Comparison of ENCODE assay signal across 23 mouse cellular contexts in the genomic region with DNA sequence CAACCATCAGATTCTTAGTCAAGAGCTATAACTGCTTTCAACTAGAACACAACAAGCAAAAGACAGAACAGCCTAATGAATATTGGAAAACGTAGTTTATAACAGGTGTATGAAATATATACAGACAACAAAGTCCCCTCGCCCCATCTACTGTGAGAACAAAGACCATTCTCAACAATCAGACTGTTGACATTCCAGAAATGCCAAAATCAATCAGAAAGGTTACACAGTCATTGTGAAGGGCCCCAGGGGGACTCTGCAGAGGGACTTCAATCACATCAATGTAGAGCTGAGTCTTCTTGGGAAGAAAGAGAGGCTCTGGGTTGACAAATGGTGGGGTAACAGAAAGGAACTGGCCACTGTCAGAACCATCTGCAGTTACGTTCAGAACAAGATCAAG. TPM values are rescaled to one million over a fixed set of nuclear protein-coding genes. Genes with fewer than 3 reads are reported as not detected.
DNase-seq lines count a peak whose midpoint lies in the region; ATAC-seq lines count a peak whose summit lies in the region.
"Had no signal": no experiment of that assay in that cellular context is flagged by ENCODE, and none has a peak within 500 bp of the region (broad histone marks: within the 10 kb centered on the region; RNA-seq: fewer than 3 reads in every experiment).

No protein-coding gene starts in this region.

- H3K9me3 ChIP-seq in midbrain, embryonic 11.5 days (ENCODE audit: control insufficient read depth, low read length): no peaks in the 10 kb centered on the region
- no peaks in the 10 kb centered on the region for H3K9me3 ChIP-seq in midbrain, embryonic 15.5 days
- H3K9me3 ChIP-seq in forebrain, embryonic 15.5 days: no peaks in the 10 kb centered on the region
- H3K9me3 ChIP-seq: embryonic facial prominence, embryonic 13.5 days; forebrain, embryonic 12.5 days; hindbrain, embryonic 12.5 days had no signal

- no peaks in the 10 kb centered on the region for H3K27me3 ChIP-seq in midbrain, embryonic 11.5 days (ENCODE audit: control insufficient read depth, insufficient read depth, low read length)
- no peaks in the 10 kb centered on the region for H3K27me3 ChIP-seq in midbrain, embryonic 15.5 days (replicated peaks)
- H3K27me3 ChIP-seq in forebrain, embryonic 15.5 days: no peaks in the 10 kb centered on the region
- H3K27me3 ChIP-seq: embryonic facial prominence, embryonic 13.5 days; forebrain, embryonic 12.5 days; hindbrain, embryonic 12.5 days had no signal

- H3K9ac ChIP-seq in midbrain, embryonic 11.5 days (ENCODE audit: low read length): no peak overlapping the region
- H3K9ac ChIP-seq in midbrain, embryonic 15.5 days: no peak overlapping the region
- H3K9ac ChIP-seq in forebrain, embryonic 15.5 days (replicated peaks): no peak overlapping the region
- H3K9ac ChIP-seq: embryonic facial prominence, embryonic 13.5 days; forebrain, embryonic 12.5 days; forebrain, postnatal 0 days; hindbrain, embryonic 12.5 days had no signal

- H3K4me3 ChIP-seq in midbrain, embryonic 11.5 days (ENCODE audit: low read depth, low read length): no peak overlapping the region
- H3K4me3 ChIP-seq in midbrain, embryonic 15.5 days: no peak overlapping the region
- no peak overlapping the region for H3K4me3 ChIP-seq in forebrain, embryonic 15.5 days
- H3K4me3 ChIP-seq: embryonic facial prominence, embryonic 13.5 days; forebrain, embryonic 12.5 days; gastrocnemius, adult 2 months; hindbrain, embryonic 12.5 days had no signal

- 48% methylated on average over 3 of the region's 3 CpGs for WGBS in midbrain, embryonic 11.5 days
- WGBS in midbrain, embryonic 15.5 days: 41% methylated on average over 3 of the region's 3 CpGs
- 42% methylated on average over 3 of the region's 3 CpGs for WGBS in forebrain, embryonic 15.5 days

- H3K4me1 ChIP-seq in midbrain, embryonic 11.5 days (ENCODE audit: control insufficient read depth, insufficient read depth, low read length): no peaks in the 10 kb centered on the region
- no peaks in the 10 kb centered on the region for H3K4me1 ChIP-seq in midbrain, embryonic 15.5 days
- no peaks in the 10 kb centered on the region for H3K4me1 ChIP-seq in forebrain, embryonic 15.5 days

- H3K4me2 ChIP-seq in midbrain, embryonic 11.5 days: no peak overlapping the region
- H3K4me2 ChIP-seq in midbrain, embryonic 15.5 days: no peak overlapping the region
- H3K4me2 ChIP-seq in forebrain, embryonic 15.5 days (replicated peaks): no peak overlapping the region
- H3K4me2 ChIP-seq: embryonic facial prominence, embryonic 13.5 days; forebrain, embryonic 12.5 days; hindbrain, embryonic 12.5 days had no signal

- ATAC-seq in midbrain, embryonic 11.5 days (ENCODE audit: low FRiP score): no peak
- ATAC-seq in midbrain, embryonic 15.5 days (replicated peaks): no peak
- ATAC-seq in forebrain, embryonic 15.5 days (replicated peaks): no peak
- ATAC-seq: activated CD4-positive, CD25-positive, alpha-beta regulatory T cell, adult 4 months; forebrain, postnatal 0 days; hindbrain, embryonic 16.5 days; inflammation-experienced regulatory T-cells, adult 6 months; intestine, postnatal 0 days had no signal

- peak; percentile 22 for DNase-seq in embryo, embryonic 9.5 days (ENCODE audit: extremely low spot score)
- no peak for DNase-seq in embryo, embryonic 11 days
- DNase-seq in midbrain, embryonic 11.5 days (ENCODE audit: low spot score, missing footprints): peak; percentile 44
- DNase-seq in retina, embryonic 14.5 days (ENCODE audit: low spot score): peak; percentile 24
- no peak for DNase-seq in cerebellum, adult 8-10 months
- DNase-seq: adrenal gland, postnatal 14 days; cerebellum, adult 11-12 months; cerebellum, adult 9-11 months; cerebellum, postnatal 36 days; forebrain, postnatal 0 days; gastrocnemius, adult 2 months; gastrocnemius, postnatal 25 days; heart, postnatal 4 days had no signal

- no peaks in the 10 kb centered on the region for H3K36me3 ChIP-seq in midbrain, embryonic 11.5 days (ENCODE audit: control insufficient read depth, insufficient read depth, low read length)
- H3K36me3 ChIP-seq in midbrain, embryonic 15.5 days (replicated peaks): no peaks in the 10 kb centered on the region
- no peaks in the 10 kb centered on the region for H3K36me3 ChIP-seq in forebrain, embryonic 15.5 days
- H3K36me3 ChIP-seq: forebrain, embryonic 12.5 days; hindbrain, embryonic 12.5 days had no signal

- H3K27ac ChIP-seq in midbrain, embryonic 11.5 days (ENCODE audit: low read depth, low read length): no peak overlapping the region
- H3K27ac ChIP-seq in midbrain, embryonic 15.5 days: no peak overlapping the region
- H3K27ac ChIP-seq in forebrain, embryonic 15.5 days (replicated peaks): no peak overlapping the region
- H3K27ac ChIP-seq: embryonic facial prominence, embryonic 13.5 days; forebrain, embryonic 12.5 days; gastrocnemius, adult 2 months; hindbrain, embryonic 12.5 days had no signal

RNA-seq across cellular contexts. Expression of a gene that starts 12.1 kb away (rescaled TPM):
- 0.45 and 0.51 TPM in 2 replicates for polyA plus RNA-seq in midbrain, embryonic 11.5 days (2014; fragmentation: Nextera tagmentation; extraction: Ambion mirVana)
- polyA plus RNA-seq in midbrain, embryonic 15.5 days (2015; fragmentation: Nextera tagmentation; extraction: Ambion mirVana): 1.9 and 2.2 TPM in 2 replicates
- 2.0 and 2.1 TPM in 2 replicates for polyA plus RNA-seq in forebrain, embryonic 15.5 days (2015; fragmentation: Nextera tagmentation; extraction: Ambion mirVana)
- polyA plus RNA-seq: activated CD4-positive, CD25-positive, alpha-beta regulatory T cell, adult 4 months; C2C12; inflammation-experienced regulatory T-cells, adult 6 months had no signal

RNA-seq across cellular contexts. Expression of a gene that starts 49.0 kb away (rescaled TPM):
- polyA plus RNA-seq in midbrain, embryonic 11.5 days (2014; fragmentation: Nextera tagmentation; extraction: Ambion mirVana): 3.6 and 3.9 TPM in 2 replicates
- polyA plus RNA-seq in midbrain, embryonic 15.5 days (2015; fragmentation: Nextera tagmentation; extraction: Ambion mirVana): 6.4 TPM in 2 replicates
- polyA plus RNA-seq in forebrain, embryonic 15.5 days (2015; fragmentation: Nextera tagmentation; extraction: Ambion mirVana): 6.1 and 6.6 TPM in 2 replicates

Comparison
In these comparisons a context has a peak if more than half of its experiments do, and no peak if none do; other contexts are left out.
1. DNase-seq: peak in embryo, embryonic 9.5 days (single experiment), midbrain, embryonic 11.5 days (single experiment) and retina, embryonic 14.5 days (single experiment); none in embryo, embryonic 11 days (single experiment) and cerebellum, adult 8-10 months (single experiment).